Mouse (Mus musculus): ENCODE results near the gene Rgs9. TPM values are rescaled to one million over a fixed set of nuclear protein-coding genes. Genes with fewer than 3 reads are reported as not detected.
"Not testable (repeated sequence)": the region's sequence is repeated elsewhere in the genome, so short reads cannot be mapped to it uniquely, and the experiment has no call there.

Rgs9 gene
- polyA plus RNA-seq, 1 experiment: 4.8 TPM

DNA sequence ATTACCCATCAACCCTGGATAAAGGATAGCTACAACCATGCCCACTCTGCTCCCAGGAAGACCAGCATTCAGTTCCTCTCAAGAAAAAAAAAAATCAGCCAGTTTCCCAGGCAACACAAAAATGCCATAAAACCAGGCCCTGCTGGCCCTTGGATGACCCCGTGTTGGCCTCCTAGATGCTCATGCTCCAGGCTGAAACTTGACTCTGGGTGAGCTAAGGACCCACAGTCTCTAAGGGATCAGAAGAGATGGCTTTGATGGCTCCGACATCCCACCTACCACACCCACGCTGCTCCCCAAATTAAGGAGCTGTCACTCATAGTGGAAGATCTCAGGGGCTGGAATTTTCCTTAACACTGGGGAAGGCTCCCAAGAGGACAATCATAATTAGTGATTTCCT is 5.9 kb downstream of the Rgs9 start:
- H3K9ac ChIP-seq (ENCODE audit: low read depth, poor library complexity, severe bottlenecking): no peak overlapping the region
- H3K4me1 ChIP-seq (ENCODE audit: control insufficient read depth, insufficient read depth, low read length): no peaks in the 10 kb centered on the region
- no peaks in the 10 kb centered on the region for H3K27me3 ChIP-seq (ENCODE audit: control insufficient read depth, insufficient read depth, low read length, poor library complexity, severe bottlenecking)
- H3K9me3 ChIP-seq (replicated peaks; ENCODE audit: control insufficient read depth, insufficient read depth, low read length, poor library complexity, severe bottlenecking): no peaks in the 10 kb centered on the region
- TF ChIP-seq CTCF (IDR thresholded peaks at IDR 0.05; ENCODE audit: low read depth, low read length) (no peak), POLR2A (IDR thresholded peaks at IDR 0.05; ENCODE audit: insufficient read depth, low read length) (no peak), EP300 (IDR thresholded peaks at IDR 0.05; ENCODE audit: insufficient read depth, low read depth, low read length) (no peak)
- H3K36me3 ChIP-seq (ENCODE audit: control insufficient read depth, insufficient read depth, low read length, poor library complexity, severe bottlenecking): no peaks in the 10 kb centered on the region
- H3K27ac ChIP-seq (ENCODE audit: insufficient read depth, low read length): no peak overlapping the region
- H3K4me3 ChIP-seq (ENCODE audit: low read depth, low read length): no peak overlapping the region

DNA sequence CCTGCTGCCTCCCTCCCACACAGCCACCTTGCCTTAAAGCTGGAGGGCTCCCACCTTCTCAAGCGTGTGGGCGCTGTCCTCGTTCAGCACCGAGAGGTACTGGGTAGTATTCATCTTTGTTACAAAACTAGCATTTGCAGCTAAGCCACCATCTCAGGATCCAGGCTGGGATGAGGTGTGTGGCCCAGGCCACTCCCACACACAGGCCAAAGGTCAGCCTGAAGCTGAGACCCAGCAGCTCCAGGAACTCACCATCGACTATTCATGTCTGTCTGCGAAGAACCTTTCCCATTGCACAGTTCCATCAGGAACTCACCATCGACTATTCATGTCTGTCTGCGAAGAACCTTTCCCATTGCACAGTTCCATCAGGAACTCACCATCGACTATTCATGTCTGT is 8.6 kb downstream of the Rgs9 start:
- peak overlapping the region; percentile 93 for H3K4me3 ChIP-seq (ENCODE audit: low read depth, low read length)
- H3K9ac ChIP-seq (ENCODE audit: low read depth, poor library complexity, severe bottlenecking); H3K9me3 ChIP-seq (replicated peaks; ENCODE audit: control insufficient read depth, insufficient read depth, low read length, poor library complexity, severe bottlenecking); H3K36me3 ChIP-seq (ENCODE audit: control insufficient read depth, insufficient read depth, low read length, poor library complexity, severe bottlenecking); H3K27ac ChIP-seq (ENCODE audit: insufficient read depth, low read length); H3K27me3 ChIP-seq (ENCODE audit: control insufficient read depth, insufficient read depth, low read length, poor library complexity, severe bottlenecking); H3K4me1 ChIP-seq (ENCODE audit: control insufficient read depth, insufficient read depth, low read length): not testable (repeated sequence)

DNA sequence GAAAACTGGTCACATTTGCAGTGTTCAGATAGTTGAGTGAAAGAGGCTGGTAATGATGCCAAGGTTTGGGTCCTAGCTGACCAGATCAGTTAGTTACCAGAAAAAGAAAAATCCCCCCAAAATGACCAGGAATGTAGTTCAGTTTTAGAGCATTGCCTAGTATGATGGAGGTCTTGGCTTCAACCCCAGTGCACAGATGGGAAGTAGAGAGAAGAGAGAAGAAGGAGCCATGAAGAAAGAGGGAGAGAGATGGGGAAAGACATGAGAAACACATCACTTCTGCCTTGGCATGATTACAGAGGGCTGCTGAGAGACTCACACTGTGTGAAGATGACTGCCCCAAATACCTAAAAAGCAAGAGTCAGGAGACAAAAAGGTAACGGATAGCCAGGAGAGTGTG is 13.1 kb downstream of the Rgs9 start:
- Histone ChIP-seq H3K9me3 (replicated peaks; ENCODE audit: control insufficient read depth, insufficient read depth, low read length, poor library complexity, severe bottlenecking) (0 out of 2 replicates have a peak, but pooled peaks cover 2% of the 10 kb centered on the region), H3K27ac (ENCODE audit: insufficient read depth, low read length) (no peak overlapping the region), H3K4me1 (ENCODE audit: control insufficient read depth, insufficient read depth, low read length) (no peaks in the 10 kb centered on the region), H3K36me3 (ENCODE audit: control insufficient read depth, insufficient read depth, low read length, poor library complexity, severe bottlenecking) (no peaks in the 10 kb centered on the region), H3K4me3 (ENCODE audit: low read depth, low read length) (no peak overlapping the region), H3K27me3 (ENCODE audit: control insufficient read depth, insufficient read depth, low read length, poor library complexity, severe bottlenecking) (no peaks in the 10 kb centered on the region), H3K9ac (ENCODE audit: low read depth, poor library complexity, severe bottlenecking) (no peak overlapping the region)
- TF ChIP-seq EP300 (IDR thresholded peaks at IDR 0.05; ENCODE audit: insufficient read depth, low read depth, low read length): no peak
- TF ChIP-seq CTCF (IDR thresholded peaks at IDR 0.05; ENCODE audit: low read depth, low read length): no peak
- TF ChIP-seq POLR2A (IDR thresholded peaks at IDR 0.05; ENCODE audit: insufficient read depth, low read length): no peak

DNA sequence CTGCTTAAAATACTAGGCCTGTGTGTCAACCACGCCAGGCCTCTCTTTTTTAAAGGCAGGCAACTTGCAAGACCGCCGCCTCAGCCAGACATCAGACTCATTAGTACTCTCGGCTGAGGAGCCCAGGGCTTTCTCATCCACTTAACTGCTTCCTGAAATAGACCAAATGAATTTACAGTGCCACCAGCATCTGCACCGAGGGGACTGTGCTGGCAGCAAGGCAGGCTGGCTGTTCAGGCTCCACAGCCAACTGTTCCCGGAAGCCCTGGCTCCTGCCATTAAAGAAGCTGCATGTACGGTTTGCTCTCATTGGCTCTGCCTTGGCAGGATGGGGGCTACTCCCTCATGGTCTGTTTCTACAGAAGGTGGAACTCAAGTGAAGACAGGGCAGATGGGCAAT is 19.7 kb downstream of the Rgs9 start:
- H3K9me3 ChIP-seq (replicated peaks; ENCODE audit: control insufficient read depth, insufficient read depth, low read length, poor library complexity, severe bottlenecking): 0 out of 2 replicates have a peak, but pooled peaks cover 2% of the 10 kb centered on the region
- H3K4me3 ChIP-seq (ENCODE audit: low read depth, low read length): no peak overlapping the region
- H3K4me1 ChIP-seq (ENCODE audit: control insufficient read depth, insufficient read depth, low read length): no peaks in the 10 kb centered on the region
- no peaks in the 10 kb centered on the region for H3K27me3 ChIP-seq (ENCODE audit: control insufficient read depth, insufficient read depth, low read length, poor library complexity, severe bottlenecking)
- TF ChIP-seq POLR2A (IDR thresholded peaks at IDR 0.05; ENCODE audit: insufficient read depth, low read length): no peak
- no peak for TF ChIP-seq CTCF (IDR thresholded peaks at IDR 0.05; ENCODE audit: low read depth, low read length)
- no peak for TF ChIP-seq EP300 (IDR thresholded peaks at IDR 0.05; ENCODE audit: insufficient read depth, low read depth, low read length)
- H3K36me3 ChIP-seq (ENCODE audit: control insufficient read depth, insufficient read depth, low read length, poor library complexity, severe bottlenecking): no peaks in the 10 kb centered on the region
- no peak overlapping the region for H3K27ac ChIP-seq (ENCODE audit: insufficient read depth, low read length)
- H3K9ac ChIP-seq (ENCODE audit: low read depth, poor library complexity, severe bottlenecking): no peak overlapping the region

DNA sequence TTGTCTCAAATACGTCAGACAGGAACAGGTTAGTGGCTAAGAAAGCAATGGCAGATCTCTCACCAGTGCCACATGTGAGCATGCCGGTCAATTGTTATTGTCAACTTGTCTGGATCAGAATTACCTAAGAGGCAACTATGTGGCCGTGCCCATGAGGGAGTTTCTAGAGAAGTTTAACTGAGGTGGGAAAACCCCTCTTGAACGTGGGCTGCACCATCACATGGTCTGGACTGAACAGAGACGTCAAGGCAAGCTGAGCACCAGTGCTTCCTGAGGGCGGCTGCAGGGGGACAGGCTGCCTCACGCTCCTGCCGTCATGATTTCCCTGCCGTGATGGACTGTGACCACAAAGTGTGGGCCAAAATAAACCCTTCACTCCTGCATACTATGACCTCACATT is 26.5 kb downstream of the Rgs9 start:
- no peak for TF ChIP-seq EP300 (IDR thresholded peaks at IDR 0.05; ENCODE audit: insufficient read depth, low read depth, low read length)
- no peak for TF ChIP-seq POLR2A (IDR thresholded peaks at IDR 0.05; ENCODE audit: insufficient read depth, low read length)
- TF ChIP-seq CTCF (IDR thresholded peaks at IDR 0.05; ENCODE audit: low read depth, low read length): no peak
- no peaks in the 10 kb centered on the region for H3K36me3 ChIP-seq (ENCODE audit: control insufficient read depth, insufficient read depth, low read length, poor library complexity, severe bottlenecking)
- H3K9me3 ChIP-seq (replicated peaks; ENCODE audit: control insufficient read depth, insufficient read depth, low read length, poor library complexity, severe bottlenecking): no peaks in the 10 kb centered on the region
- no peaks in the 10 kb centered on the region for H3K4me1 ChIP-seq (ENCODE audit: control insufficient read depth, insufficient read depth, low read length)
- H3K4me3 ChIP-seq (ENCODE audit: low read depth, low read length): no peak overlapping the region
- no peak overlapping the region for H3K9ac ChIP-seq (ENCODE audit: low read depth, poor library complexity, severe bottlenecking)
- no peaks in the 10 kb centered on the region for H3K27me3 ChIP-seq (ENCODE audit: control insufficient read depth, insufficient read depth, low read length, poor library complexity, severe bottlenecking)
- no peak overlapping the region for H3K27ac ChIP-seq (ENCODE audit: insufficient read depth, low read length)

DNA sequence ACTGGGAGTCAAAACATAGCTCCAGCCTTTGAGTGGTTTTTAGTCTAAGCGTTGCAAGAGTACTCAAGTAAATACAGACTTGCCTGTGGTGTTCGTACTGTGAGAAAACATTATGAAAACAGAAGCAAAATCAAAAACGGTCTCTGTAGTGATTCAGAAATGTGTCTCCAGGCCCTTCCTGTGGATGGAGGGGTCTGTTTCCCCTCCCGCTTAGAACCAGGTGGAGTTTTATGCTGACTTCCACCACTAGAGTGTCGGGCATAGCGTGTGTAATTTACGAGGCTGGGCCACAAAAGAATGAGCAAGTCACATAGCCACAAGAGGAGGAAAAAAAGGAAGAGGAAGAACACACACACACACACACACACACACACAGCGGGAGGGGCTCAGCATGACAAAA is 27.6 kb downstream of the Rgs9 start:
- Histone ChIP-seq H3K36me3 (ENCODE audit: control insufficient read depth, insufficient read depth, low read length, poor library complexity, severe bottlenecking) (no peaks in the 10 kb centered on the region), H3K4me3 (ENCODE audit: low read depth, low read length) (no peak overlapping the region), H3K9me3 (replicated peaks; ENCODE audit: control insufficient read depth, insufficient read depth, low read length, poor library complexity, severe bottlenecking) (no peaks in the 10 kb centered on the region), H3K27me3 (ENCODE audit: control insufficient read depth, insufficient read depth, low read length, poor library complexity, severe bottlenecking) (no peaks in the 10 kb centered on the region), H3K27ac (ENCODE audit: insufficient read depth, low read length) (no peak overlapping the region), H3K4me1 (ENCODE audit: control insufficient read depth, insufficient read depth, low read length) (no peaks in the 10 kb centered on the region), H3K9ac (ENCODE audit: low read depth, poor library complexity, severe bottlenecking) (no peak overlapping the region)
- no peak for TF ChIP-seq CTCF (IDR thresholded peaks at IDR 0.05; ENCODE audit: low read depth, low read length)
- no peak for TF ChIP-seq POLR2A (IDR thresholded peaks at IDR 0.05; ENCODE audit: insufficient read depth, low read length)
- TF ChIP-seq EP300 (IDR thresholded peaks at IDR 0.05; ENCODE audit: insufficient read depth, low read depth, low read length): no peak

All from ES-Bruce4 (cell line).